Mouse (Mus musculus): ENCODE measurements around the gene Ssx2ip. TPM values are rescaled to one million over a fixed set of nuclear protein-coding genes. Genes with fewer than 3 reads are reported as not detected.

The Ssx2ip gene
- total RNA-seq, 2 experiments from 2014 or later = 8.9 to 11.0 TPM

DNA sequence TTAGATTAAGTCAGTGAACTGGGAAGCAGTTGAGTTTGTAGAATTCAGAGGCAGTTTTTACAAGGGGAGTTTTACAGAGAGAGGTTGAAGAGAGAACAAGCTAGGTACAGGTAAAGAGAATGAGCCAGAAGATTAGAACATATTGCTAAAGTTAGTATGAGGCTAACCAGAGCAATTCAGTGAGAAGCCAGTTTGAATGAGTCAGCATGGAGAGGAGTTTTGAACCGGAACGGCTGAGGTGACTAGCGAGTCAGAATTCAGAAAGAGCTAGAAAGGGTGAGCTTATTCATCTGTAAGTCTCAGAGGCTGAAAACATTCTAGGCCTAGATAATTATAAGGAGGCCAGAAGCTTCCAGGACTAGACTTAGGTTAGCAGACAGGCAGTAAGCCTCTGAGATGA lies 70.0 kb downstream of the Ssx2ip start:
- intact Hi-C loops (cut with DNase I) = no loop called here

GRCm38 (mm10) chr3:146482044-146482443 lies 77.6 kb downstream of the Ssx2ip start:
- no peak for DNase-seq
- intact Hi-C loops (cut with DNase I) = no loop called here

More for the DNA sequence above, 70.0 kb downstream of the Ssx2ip start:
- no peak for DNase-seq

- intact Hi-C loops (cut with DNase I) = no loop called here
These were observed 82.0 kb downstream of the Ssx2ip start for GRCm38 (mm10) chr3:146486464-146486863.

More at GRCm38 (mm10) chr3:146486464-146486863, 82.0 kb downstream of the Ssx2ip start:
- no peak for DNase-seq

Small RNA genes lying within 50 kb of the gene (microRNA-seq; reads per million reads assigned to microRNA genes)
- gene Gm22901 = 0 reads per million in 2 experiments

Other genes with a start within 250 kb of the Ssx2ip start
- 1 to 10 TPM; 1.0 to 1.1 TPM for gene Lpar3, start 183.7 kb upstream of the Ssx2ip start, total RNA-seq (2021)
- gene Ctbs, start 45.2 kb downstream of the Ssx2ip start, total RNA-seq (2021) = 1 to 10 TPM; 4.0 to 4.7 TPM
- 1 to 10 TPM; 2.7 to 3.6 TPM for gene Spata1, start 95.1 kb downstream of the Ssx2ip start, total RNA-seq (2021)
- 100 to 1,000 TPM; 201 to 215 TPM for gene Gng5, start 95.2 kb downstream of the Ssx2ip start, total RNA-seq (2021)
- 10 to 100 TPM; 13.6 to 14.4 TPM for gene Rpf1, start 116.8 kb downstream of the Ssx2ip start, total RNA-seq (2021)
- gene Uox, start 165.8 kb downstream of the Ssx2ip start, total RNA-seq (2021) = not detected
- not detected for gene Dnase2b, start 211.0 kb downstream of the Ssx2ip start, total RNA-seq (2021)
- gene 4930503B20Rik, start 246.7 kb downstream of the Ssx2ip start, total RNA-seq (2021) = under 1 TPM in 1 of 2 experiments, not detected in 1; 0.15 TPM